Mouse (Mus musculus) hindbrain, embryonic 12.5 days (tissue): ENCODE data around the gene Aldh1a2. TPM values are rescaled to one million over a fixed set of nuclear protein-coding genes. Genes with fewer than 3 reads are reported as not detected.

Source experiments
- ATAC-seq: fragments of 200-750 bp; cut with Nextera tagmentation; 2 replicates; pipeline ENCODE4 v1.8.0; 2017; ENCODE audit warnings: moderate TSS enrichment; ENCODE audit not compliant: low FRiP score
- H3K27ac ChIP-seq: fragments of 300-500 bp; sonication (generic); 2 replicates; pipeline ENCODE4 v1.5.1; 2016; ENCODE audit warnings: mild to moderate bottlenecking
- H3K27me3 ChIP-seq: fragments of 300-500 bp; sonication (generic); 2 replicates; pipeline ENCODE4 v1.6.1; 2016; ENCODE audit warnings: mild to moderate bottlenecking
- H3K36me3 ChIP-seq: fragments of 300-500 bp; sonication (generic); 2 replicates; pipeline ENCODE4 v1.6.1; 2016; ENCODE audit warnings: mild to moderate bottlenecking
- H3K4me1 ChIP-seq: fragments of 300-500 bp; sonication (generic); 2 replicates; pipeline ENCODE4 v1.6.1; 2016
- H3K4me2 ChIP-seq: fragments of 300-500 bp; sonication (generic); replicated peaks from 2 replicates; pipeline ENCODE4 v1.6.1; 2016; ENCODE audit warnings: mild to moderate bottlenecking
- H3K4me3 ChIP-seq: fragments of 300-500 bp; sonication (generic); 2 replicates; pipeline ENCODE4 v1.5.1; 2016; ENCODE audit warnings: mild to moderate bottlenecking
- H3K9ac ChIP-seq: fragments of 300-500 bp; sonication (generic); 2 replicates; pipeline ENCODE4 v1.6.1; 2016; ENCODE audit warnings: mild to moderate bottlenecking, moderate library complexity
- H3K9me3 ChIP-seq: fragments of 300-500 bp; sonication (generic); replicated peaks from 2 replicates; pipeline ENCODE4 v1.6.1; 2016; ENCODE audit warnings: mild to moderate bottlenecking
- WGBS: fragments of 180-500 bp; shearing (Covaris S2); methylation state at CpG from one replicate; pipeline ENCODE4 v1.1.7; 2016; 5-methylcytosine and 5-hydroxymethylcytosine counted together
- polyA plus RNA-seq: library from polyadenylated mRNA; unstranded; fragments of >200 nt; fragmentation: Nextera tagmentation; extraction: Ambion mirVana; gene quantifications from 2 replicates; pipeline ENCODE4 v1.2.1, GENCODE M21; 2016

Gene Aldh1a2
- polyA plus RNA-seq, 1 experiment from 2014 or later: 9.3 TPM

DNA sequence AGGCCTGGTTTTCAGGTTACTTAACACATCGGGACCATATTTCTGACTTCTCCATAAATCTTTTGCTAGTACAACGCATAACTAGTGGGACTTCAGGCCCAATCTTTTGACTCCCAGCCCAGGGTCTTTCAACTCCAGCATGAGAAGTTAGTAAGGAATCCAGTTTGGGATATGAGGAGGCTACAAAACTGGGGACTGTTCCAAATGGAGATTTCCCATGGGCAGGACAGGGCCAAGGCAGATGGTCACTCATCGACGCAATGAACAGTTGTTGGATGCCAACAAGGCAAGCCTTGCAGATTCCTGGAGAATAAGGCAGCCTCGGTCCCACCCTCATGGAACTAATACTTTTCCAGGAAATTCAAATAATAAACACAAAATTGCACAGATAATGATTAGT lies 104.2 kb downstream of the Aldh1a2 start:
- Histone ChIP-seq H3K9me3 (no peaks in the 10 kb centered on the region), H3K36me3 (no peaks in the 10 kb centered on the region), H3K27ac (no peak overlapping the region), H3K4me1 (no peaks in the 10 kb centered on the region), H3K27me3 (no peaks in the 10 kb centered on the region), H3K9ac (no peak overlapping the region), H3K4me2 (no peak overlapping the region), H3K4me3 (no peak overlapping the region)
- WGBS: 94% methylated on average over 5 of the region's 5 CpGs
- no peak for ATAC-seq

DNA sequence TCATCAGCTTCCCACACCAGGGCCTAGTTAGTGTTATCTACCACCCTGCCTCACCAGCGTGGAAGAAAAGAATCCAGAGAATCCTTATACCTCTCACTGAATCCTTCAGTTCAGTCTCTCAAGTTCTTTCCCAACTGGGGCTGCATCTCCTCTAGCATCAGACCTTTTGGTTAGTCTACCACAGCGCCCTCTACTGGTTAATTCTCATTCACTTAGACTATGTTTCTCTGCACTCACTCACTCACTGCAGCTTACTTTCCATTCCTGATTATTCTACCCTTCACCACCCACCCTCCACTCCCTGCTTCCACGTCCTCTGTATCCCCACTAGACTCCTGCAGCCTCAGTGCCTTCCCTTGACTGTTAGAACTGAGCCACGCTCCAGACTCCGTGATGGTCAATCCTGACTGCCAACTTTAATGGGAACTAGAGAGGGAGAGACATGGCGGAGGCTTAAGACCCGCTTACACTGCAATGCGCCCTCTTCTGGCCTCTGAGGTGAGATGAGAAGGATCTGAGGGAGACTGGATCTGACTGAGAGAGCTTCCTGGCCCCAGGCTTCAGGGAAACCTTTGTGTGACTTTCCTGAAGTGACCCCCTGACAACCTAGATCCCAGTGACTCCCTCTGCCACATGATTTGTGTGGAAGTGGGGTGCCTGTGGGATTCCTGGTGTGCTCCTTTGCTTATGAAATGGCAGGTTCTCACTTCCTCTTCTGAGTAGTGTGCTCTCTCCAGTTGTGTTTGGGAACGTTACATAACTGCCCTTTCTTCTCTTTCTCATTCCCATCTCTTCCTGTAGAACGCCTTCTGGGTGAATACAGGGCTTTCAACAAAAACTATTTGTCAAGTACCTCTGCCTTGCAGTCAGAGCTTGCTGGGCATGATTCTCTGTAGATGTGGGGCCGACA lies 104.9 kb downstream of the Aldh1a2 start:
- ATAC-seq: no peak
- 52% methylated on average over 11 of the region's 11 CpGs for WGBS
- H3K27ac ChIP-seq: no peak overlapping the region
- no peaks in the 10 kb centered on the region for H3K9me3 ChIP-seq
- H3K27me3 ChIP-seq: no peaks in the 10 kb centered on the region
- no peaks in the 10 kb centered on the region for H3K4me1 ChIP-seq
- no peak overlapping the region for H3K4me3 ChIP-seq
- H3K4me2 ChIP-seq: no peak overlapping the region
- H3K36me3 ChIP-seq: no peaks in the 10 kb centered on the region
- H3K9ac ChIP-seq: no peak overlapping the region

DNA sequence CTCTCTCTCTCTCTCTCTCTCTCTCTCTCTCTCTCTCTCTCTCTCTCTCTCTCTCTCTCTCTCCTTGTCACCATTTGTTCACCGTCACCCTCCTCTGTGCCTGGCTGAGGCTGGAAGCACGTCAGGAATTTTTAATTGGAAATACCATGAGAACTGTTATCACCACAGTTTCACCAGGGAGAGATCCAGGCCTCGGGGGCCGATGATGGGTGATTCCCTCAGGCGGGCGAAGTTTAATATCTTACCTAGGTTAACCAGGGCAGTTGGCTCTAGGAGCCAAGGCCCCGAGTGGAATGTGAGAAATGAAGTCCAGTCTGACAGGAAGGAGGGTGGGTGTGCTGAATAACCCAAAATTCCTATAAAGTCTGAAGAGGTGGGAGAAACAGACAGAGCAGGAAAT lies 105.8 kb downstream of the Aldh1a2 start:
- no peak overlapping the region for H3K9ac ChIP-seq
- no peaks in the 10 kb centered on the region for H3K4me1 ChIP-seq
- WGBS: 73% methylated on average over 7 of the region's 7 CpGs
- no peak overlapping the region for H3K27ac ChIP-seq
- H3K4me2 ChIP-seq: no peak overlapping the region
- no peak for ATAC-seq
- H3K4me3 ChIP-seq: no peak overlapping the region
- no peaks in the 10 kb centered on the region for H3K27me3 ChIP-seq
- no peaks in the 10 kb centered on the region for H3K9me3 ChIP-seq
- no peaks in the 10 kb centered on the region for H3K36me3 ChIP-seq

DNA sequence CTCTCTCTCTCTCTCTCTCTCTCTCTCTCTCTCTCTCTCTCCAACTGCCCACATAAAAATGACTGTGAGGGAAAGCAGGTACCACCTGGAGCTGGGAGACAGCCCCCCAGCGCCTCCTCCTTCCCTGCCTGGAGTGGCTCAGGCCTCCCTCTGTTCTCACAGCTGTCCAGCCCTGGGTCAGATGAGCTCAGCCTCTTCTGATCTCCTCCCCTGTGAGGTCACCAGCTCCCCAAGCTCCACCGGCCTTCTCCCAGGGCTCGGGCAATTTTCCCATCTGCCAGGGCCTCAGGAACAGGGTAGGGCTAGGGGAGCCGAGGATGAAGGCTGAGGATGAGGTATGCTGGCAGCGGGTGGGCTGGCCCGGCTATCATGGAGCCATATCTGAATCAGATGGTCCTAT lies 106.3 kb downstream of the Aldh1a2 start:
- H3K36me3 ChIP-seq: no peaks in the 10 kb centered on the region
- no peak overlapping the region for H3K4me3 ChIP-seq
- no peaks in the 10 kb centered on the region for H3K27me3 ChIP-seq
- H3K9ac ChIP-seq: no peak overlapping the region
- no peaks in the 10 kb centered on the region for H3K9me3 ChIP-seq
- WGBS: 60% methylated on average over 6 of the region's 6 CpGs
- H3K27ac ChIP-seq: no peak overlapping the region
- H3K4me2 ChIP-seq: no peak overlapping the region
- no peaks in the 10 kb centered on the region for H3K4me1 ChIP-seq
- no peak for ATAC-seq

DNA sequence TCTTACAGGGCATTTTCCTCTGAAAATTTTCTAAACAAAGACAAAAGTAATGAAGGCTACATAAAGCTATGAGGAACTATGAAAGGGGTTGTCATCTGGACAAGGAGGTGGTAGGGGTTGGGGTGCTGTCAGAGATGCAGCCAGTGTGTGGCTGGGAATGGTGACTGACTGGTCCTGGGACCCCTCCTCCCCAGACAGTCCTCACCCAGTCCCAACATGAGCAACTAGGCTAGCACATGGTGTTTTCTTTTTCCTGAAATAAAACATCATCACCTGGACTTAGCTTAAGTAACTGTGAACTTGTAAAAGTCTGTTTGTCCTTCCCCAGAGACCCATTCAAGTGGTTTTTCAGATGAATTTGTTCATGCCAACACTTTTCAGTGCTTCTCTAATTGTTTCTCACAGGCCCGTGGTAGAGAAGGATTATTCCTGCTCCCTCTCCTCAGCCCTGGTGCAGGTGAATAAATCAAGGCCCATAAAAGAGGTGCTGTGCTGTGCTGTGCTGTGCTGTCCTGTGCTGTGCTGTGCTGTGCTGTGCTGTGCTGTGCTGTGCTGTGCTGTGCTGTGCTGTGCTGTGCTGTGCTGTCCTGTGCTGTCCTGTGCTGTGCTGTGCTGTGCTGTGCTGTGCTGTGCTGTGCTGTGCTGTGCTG lies 107.8 kb downstream of the Aldh1a2 start:
- H3K36me3 ChIP-seq: no peaks in the 10 kb centered on the region
- no peaks in the 10 kb centered on the region for H3K27me3 ChIP-seq
- no peaks in the 10 kb centered on the region for H3K9me3 ChIP-seq
- no peak overlapping the region for H3K27ac ChIP-seq
- WGBS: 53% methylated on average over 1 of the region's 1 CpGs
- H3K4me1 ChIP-seq: no peaks in the 10 kb centered on the region
- no peak overlapping the region for H3K4me3 ChIP-seq
- H3K4me2 ChIP-seq: no peak overlapping the region
- no peak overlapping the region for H3K9ac ChIP-seq
- ATAC-seq: no peak

DNA sequence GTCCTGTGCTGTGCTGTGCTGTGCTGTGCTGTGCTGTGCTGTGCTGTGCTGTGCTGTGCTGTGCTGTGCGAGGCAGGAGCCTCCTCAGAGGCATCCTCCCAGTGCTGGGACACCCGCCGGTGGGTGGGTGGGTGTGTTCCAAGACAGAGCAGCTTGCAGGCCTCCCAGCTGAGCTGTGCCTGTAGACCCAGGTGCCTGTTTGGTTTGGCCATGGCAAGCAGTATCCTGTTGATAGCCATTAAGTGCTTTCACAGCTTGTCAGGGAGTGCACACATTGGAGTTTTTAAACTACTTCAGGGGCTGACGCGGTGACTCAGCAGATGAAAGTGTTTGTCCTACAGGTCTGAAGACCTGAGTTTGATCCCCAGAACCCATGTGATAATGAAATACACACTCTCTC lies 108.5 kb downstream of the Aldh1a2 start:
- 66% methylated on average over 5 of the region's 5 CpGs for WGBS
- no peaks in the 10 kb centered on the region for H3K36me3 ChIP-seq
- no peaks in the 10 kb centered on the region for H3K4me1 ChIP-seq
- no peak overlapping the region for H3K4me2 ChIP-seq
- no peak overlapping the region for H3K4me3 ChIP-seq
- ATAC-seq: no peak
- no peaks in the 10 kb centered on the region for H3K9me3 ChIP-seq
- no peak overlapping the region for H3K27ac ChIP-seq
- no peak overlapping the region for H3K9ac ChIP-seq
- no peaks in the 10 kb centered on the region for H3K27me3 ChIP-seq

DNA sequence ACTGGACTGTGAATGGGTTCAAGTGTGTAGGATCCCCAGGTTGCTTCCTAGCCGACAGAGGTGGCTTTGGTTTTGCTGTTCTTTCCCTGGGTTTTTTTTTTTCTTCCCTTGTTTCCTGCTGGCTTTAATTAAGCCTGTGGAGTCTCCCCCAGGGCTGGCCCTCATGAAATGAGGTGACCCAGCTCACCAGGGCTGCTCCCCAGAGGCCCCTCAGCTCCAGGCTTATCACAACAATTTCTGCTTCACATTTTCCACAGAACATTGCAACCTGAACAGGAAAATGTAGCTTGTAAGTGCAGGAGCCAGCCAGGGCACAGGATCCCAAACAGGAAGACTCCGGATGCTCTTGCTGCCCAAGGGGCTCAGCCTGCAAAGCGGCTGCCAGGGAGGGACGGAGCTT lies 110.7 kb downstream of the Aldh1a2 start:
- Histone ChIP-seq H3K4me2 (no peak overlapping the region), H3K27ac (no peak overlapping the region), H3K4me3 (no peak overlapping the region), H3K36me3 (no peaks in the 10 kb centered on the region), H3K9me3 (no peaks in the 10 kb centered on the region), H3K9ac (no peak overlapping the region), H3K4me1 (no peaks in the 10 kb centered on the region), H3K27me3 (no peaks in the 10 kb centered on the region)
- ATAC-seq: no peak
- WGBS: 74% methylated on average over 4 of the region's 4 CpGs

DNA sequence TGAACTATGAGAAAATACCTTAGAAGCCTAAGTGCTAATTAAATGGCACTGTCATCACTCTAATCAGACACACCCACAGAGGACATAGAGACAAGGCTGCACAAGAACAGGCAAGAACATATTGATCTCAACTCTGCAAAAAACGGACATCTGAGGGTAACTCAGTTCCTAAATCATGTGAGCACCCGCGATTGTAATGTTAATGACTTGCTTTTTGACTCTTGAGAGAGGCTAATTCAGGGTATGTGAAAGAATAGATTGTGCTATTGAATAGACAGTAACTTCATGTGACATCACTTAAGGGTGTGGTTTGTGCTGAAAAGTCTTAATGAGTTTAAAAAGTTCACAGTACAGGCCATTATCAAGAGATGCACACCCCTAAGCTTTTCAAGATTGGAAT lies 116.1 kb downstream of the Aldh1a2 start:
- Histone ChIP-seq H3K36me3 (no peaks in the 10 kb centered on the region), H3K27me3 (peaks cover 3% of the 10 kb centered on the region; the same call in 1 of the 2 replicates), H3K9me3 (no peaks in the 10 kb centered on the region), H3K4me3 (no peak overlapping the region), H3K4me1 (no peaks in the 10 kb centered on the region), H3K27ac (no peak overlapping the region), H3K9ac (no peak overlapping the region), H3K4me2 (no peak overlapping the region)
- no peak for ATAC-seq
- 70% methylated on average over 3 of the region's 3 CpGs for WGBS

DNA sequence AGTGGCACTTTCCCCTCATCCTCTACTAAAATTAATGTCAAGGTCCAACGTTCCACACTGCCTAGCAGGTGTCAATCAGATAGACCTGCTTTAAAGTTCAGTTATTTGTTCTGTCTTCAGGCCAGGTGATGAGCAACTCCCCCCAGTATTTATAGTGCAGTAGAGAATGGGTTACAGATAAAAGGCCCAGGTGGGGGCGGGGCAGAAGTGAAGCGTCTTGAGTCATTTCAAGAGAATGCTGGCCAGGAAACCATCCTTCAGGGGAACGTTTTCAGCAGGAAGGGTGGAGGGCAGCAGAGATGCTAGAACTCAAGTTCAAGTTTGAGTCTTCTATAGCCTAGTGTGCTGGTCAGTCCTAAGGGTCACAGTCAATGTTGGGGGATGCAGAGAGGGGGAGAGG lies 121.1 kb downstream of the Aldh1a2 start:
- Histone ChIP-seq H3K27me3 (peaks cover 3% of the 10 kb centered on the region; the same call in 1 of the 2 replicates), H3K4me1 (no peaks in the 10 kb centered on the region), H3K4me3 (no peak overlapping the region), H3K27ac (no peak overlapping the region), H3K4me2 (no peak overlapping the region), H3K9ac (no peak overlapping the region), H3K9me3 (no peaks in the 10 kb centered on the region), H3K36me3 (no peaks in the 10 kb centered on the region)
- WGBS: 71% methylated on average over 4 of the region's 4 CpGs
- no peak for ATAC-seq

DNA sequence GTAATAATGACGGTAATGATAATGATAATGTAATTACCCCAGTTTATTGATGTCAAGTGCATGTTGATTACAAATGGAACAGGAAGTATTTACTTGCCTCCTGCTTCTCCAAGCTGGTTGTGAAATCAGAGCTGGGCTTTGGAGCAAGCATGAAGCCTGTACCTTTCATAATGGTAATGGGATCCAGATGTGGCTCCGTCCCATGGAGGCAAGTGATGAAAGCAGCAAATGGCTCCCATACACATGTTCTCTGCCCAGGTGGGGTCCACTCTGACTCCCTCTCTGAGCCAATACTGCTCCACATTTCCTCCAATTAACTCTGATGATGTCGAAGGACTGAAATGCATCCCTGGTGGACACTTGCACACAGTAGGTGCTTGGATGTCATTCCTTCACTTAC lies 121.8 kb downstream of the Aldh1a2 start:
- no peak overlapping the region for H3K4me2 ChIP-seq
- 72% methylated on average over 3 of the region's 3 CpGs for WGBS
- peaks cover 3% of the 10 kb centered on the region; the same call in 1 of the 2 replicates for H3K27me3 ChIP-seq
- no peaks in the 10 kb centered on the region for H3K9me3 ChIP-seq
- no peak overlapping the region for H3K27ac ChIP-seq
- H3K9ac ChIP-seq: no peak overlapping the region
- H3K36me3 ChIP-seq: no peaks in the 10 kb centered on the region
- no peak for ATAC-seq
- H3K4me3 ChIP-seq: no peak overlapping the region
- H3K4me1 ChIP-seq: no peaks in the 10 kb centered on the region

DNA sequence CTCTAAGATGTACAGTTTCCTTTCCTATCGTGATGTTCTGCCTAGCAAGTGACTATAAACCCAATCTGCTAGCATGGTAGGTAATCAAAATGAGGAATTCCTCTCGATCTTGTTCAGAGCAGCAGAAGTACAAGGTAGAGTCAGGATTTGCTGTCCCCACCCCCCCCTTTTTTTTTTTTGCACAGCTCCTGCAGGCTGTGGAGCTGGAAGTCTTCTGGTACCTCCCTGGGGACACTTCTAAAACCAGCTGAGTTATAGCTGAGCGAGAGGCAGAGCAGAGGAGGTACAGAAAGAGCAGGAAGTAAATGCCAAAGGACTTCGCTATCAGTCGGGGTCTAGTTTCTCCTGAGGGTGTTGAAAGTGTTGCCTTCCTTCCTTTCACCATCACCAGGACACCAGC lies 124.5 kb downstream of the Aldh1a2 start:
- 71% methylated on average over 5 of the region's 5 CpGs for WGBS
- H3K27me3 ChIP-seq: no peaks in the 10 kb centered on the region
- H3K4me1 ChIP-seq: no peaks in the 10 kb centered on the region
- no peaks in the 10 kb centered on the region for H3K36me3 ChIP-seq
- H3K4me3 ChIP-seq: no peak overlapping the region
- H3K9ac ChIP-seq: no peak overlapping the region
- H3K9me3 ChIP-seq: no peaks in the 10 kb centered on the region
- ATAC-seq: no peak
- no peak overlapping the region for H3K27ac ChIP-seq
- H3K4me2 ChIP-seq: no peak overlapping the region
